Mouse (Mus musculus): ENCODE data around the gene Kdm5a.

Gene Kdm5a

GRCm38 (mm10) chr6:120472455-120473140 lies 108.7 kb downstream of the Kdm5a start:
- in situ Hi-C loops (cut with MboI) = no loop called here

DNA sequence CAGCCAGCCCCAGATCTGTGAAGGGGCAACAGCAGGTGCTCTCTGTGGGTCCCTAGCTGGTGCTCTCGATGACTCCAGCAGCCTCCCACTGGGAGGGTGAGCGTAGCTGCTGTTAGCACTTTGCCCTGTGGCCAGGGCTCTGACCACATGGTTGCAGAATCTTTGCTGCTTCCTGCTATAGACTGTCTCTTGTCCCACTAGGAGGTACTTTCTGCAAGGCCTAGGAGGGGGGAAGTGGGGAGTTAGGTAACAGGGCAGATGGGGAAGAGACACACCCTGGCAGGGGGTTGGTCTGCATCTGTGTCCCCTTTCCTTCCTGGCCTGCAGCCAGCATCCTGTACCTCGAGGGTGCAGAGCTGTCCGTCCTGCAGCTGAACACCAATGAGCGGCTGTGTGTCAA lies 109.5 kb downstream of the Kdm5a start:
- in situ Hi-C loops (cut with MboI) = no loop called here

GRCm38 (mm10) chr6:120475288-120475687 lies 111.4 kb downstream of the Kdm5a start:
- in situ Hi-C loops (cut with MboI) = no loop called here

- in situ Hi-C loops (cut with MboI) = no loop called here
These were observed 115.4 kb downstream of the Kdm5a start for GRCm38 (mm10) chr6:120479302-120479701.

DNA sequence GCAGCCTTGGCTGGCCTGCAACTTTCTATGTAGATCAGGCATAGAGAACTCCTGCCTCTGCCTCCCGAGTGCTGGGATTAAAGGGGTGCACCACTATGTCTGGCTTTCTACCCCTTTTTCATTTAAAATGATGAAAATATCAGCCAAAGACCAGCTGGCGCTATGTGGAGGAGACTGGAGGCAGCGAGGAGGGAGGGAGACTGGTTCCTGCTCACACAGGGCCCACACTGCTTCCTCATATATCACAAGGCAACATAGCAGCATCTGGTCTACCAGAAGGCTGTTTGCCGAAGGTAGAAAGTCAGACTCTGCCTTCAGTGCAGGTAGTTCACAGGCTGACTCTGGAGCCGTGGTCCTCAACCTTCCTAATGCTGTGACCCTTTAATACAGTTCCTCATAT lies 116.4 kb downstream of the Kdm5a start:
- in situ Hi-C loops (cut with MboI) = no loop called here

DNA sequence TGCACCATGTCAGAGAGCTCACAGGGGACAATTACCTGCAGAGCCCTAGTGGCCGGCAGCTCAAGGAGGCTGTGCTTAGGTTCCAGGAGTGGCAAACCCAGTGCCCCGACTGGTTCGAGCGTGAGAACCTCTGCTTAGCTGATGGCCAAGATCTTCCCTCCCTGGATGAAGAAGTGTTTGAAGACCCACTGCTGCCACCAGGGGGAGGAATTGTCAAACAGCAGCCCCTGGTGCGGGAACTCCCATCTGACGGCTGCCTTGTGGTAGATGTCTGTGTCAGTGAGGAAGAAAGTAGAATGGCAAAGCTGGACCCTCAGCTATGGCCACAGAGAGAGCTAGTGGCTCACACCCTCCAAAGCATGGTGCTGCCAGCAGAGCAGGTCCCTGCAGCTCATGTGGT lies 117.6 kb downstream of the Kdm5a start:
- in situ Hi-C loops (cut with MboI) = no loop called here

DNA sequence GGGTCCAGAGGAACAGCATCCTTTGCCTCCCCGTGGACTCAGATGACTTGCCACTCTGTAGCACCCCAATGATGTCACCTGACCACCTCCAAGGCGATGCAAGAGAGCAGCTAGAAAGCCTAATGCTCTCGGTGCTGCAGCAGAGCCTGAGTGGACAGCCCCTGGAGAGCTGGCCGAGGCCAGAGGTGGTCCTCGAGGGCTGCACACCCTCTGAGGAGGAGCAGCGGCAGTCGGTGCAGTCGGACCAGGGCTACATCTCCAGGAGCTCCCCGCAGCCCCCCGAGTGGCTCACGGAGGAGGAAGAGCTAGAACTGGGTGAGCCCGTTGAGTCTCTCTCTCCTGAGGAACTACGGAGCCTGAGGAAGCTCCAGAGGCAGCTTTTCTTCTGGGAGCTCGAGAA lies 118.1 kb downstream of the Kdm5a start:
- in situ Hi-C loops (cut with MboI) = no loop called here

DNA sequence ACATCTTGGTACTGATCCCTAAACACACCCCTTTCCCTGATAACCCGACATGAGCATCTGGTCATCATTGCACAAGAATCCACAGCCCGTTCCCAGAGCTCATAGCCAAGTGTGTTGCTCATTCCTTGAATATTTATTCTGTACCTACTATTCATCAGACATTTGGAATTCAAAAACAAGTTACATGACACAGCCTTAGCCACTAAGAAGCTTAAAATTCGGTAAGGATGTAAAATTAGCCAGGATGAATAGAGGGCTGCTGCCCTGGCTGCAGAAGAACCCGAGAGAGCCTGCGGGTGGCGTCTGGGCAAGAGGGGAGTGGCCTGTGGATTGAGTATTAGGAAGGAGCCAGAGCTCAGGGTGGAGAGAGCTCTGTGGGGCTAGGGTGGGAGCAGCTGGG lies 118.8 kb downstream of the Kdm5a start:
- in situ Hi-C loops (cut with MboI) = no loop called here

GRCm38 (mm10) chr6:120483211-120483626 lies 119.3 kb downstream of the Kdm5a start:
- in situ Hi-C loops (cut with MboI) = no loop called here

DNA sequence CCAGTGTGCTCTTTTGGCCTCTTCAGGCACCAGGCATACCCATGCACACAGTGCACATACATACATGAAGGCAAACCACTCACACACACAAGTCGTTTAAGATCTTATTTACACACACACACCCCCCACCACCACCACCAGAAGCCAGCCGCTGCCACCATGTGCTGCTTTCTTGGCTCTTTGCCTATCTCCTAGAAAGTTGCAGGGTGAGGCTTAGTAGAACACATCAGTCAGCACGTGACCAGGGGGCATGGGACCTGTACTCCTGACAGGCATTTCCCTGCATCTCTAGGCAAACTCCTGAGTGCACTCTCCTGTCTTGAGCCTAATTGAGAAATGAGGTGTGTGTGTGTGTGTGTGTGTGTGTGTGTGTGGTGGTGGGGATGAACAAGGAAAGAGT lies 121.1 kb downstream of the Kdm5a start:
- in situ Hi-C loops (cut with MboI) = no loop called here

- in situ Hi-C loops (cut with MboI) = no loop called here
These were observed 122.2 kb downstream of the Kdm5a start for GRCm38 (mm10) chr6:120486051-120486510.

GRCm38 (mm10) chr6:120488647-120489046 lies 124.7 kb downstream of the Kdm5a start:
- in situ Hi-C loops (cut with MboI) = no loop called here

- in situ Hi-C loops (cut with MboI) = no loop called here
These were observed 125.5 kb downstream of the Kdm5a start for GRCm38 (mm10) chr6:120489461-120489860.

DNA sequence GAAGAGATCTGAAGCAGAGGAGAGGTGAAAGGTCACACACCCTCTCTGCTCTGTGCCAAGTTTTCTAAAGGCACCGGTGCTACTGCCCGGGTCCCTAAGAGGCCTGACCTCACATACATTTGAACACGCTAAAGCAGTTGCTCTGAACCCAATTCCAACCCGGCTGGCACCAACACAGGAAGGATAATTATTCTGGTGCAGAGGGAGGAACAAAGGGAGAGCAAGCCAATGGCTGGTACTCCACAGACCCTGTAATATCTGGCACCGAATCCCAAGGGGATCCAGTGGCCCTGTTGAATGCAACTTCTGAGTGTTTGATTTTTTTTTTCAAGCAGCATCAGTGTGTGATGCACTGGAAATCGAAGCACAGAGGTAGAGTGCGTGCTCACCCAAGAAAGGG lies 127.1 kb downstream of the Kdm5a start:
- in situ Hi-C loops (cut with MboI) = no loop called here

GRCm38 (mm10) chr6:120491862-120492498 lies 128.1 kb downstream of the Kdm5a start:
- in situ Hi-C loops (cut with MboI) = no loop called here

DNA sequence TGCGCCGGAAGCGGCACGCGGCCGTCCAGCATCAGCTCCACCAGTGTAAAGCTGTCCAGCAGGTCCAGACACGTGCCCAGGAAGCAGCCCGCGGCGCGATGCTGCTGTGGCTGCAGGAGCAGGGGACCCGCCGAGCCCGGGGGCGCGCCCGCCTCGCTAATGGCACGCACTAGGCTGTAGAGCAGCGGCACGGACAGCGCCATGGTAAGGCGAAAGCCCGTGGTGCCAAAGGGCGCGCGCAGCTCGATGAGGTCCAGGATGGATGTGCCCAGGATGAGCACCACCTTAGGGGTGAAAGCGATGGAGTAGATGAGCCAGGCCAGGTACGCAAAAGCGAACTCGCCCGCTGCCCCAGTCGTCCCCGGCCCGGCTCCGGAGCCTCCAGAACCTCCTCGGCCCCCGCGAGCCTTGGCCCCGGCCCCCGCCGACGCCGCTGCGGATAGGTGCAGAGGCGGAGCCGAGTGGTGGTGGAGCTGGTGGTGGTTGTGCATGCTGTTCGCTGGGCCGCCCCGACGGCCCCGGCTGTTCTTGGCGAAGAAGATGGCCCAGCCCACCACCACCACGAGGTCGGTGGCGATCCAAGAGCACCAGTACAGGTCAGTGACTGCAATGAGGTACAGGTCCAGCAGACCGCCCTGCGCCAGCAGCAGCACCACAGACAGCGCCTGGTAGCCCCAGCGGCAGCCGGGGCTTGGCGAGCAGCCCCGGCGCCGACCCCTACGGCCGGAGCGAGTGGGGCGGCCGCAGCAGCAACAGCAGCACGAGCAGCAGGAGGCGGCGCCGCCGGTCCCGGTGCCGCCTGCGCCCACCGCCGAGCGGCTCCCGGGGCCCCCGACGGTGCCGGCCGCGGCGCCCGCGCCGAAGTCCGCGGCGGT lies 128.8 kb downstream of the Kdm5a start:
- in situ Hi-C loops (cut with MboI) = no loop called here

GRCm38 (mm10) chr6:120493374-120494181 lies 129.7 kb downstream of the Kdm5a start, which contains the start of gene Tmem121b:
TSS of gene Tmem121b (minus strand) at chr6:120493807.
- in situ Hi-C loops (cut with MboI) = no loop called here

Measured in mature B cell (primary cell).